Mouse (Mus musculus) kidney, embryonic 16.5 days (tissue): ENCODE measurements around the gene Prr5. TPM values are rescaled to one million over a fixed set of nuclear protein-coding genes. Genes with fewer than 3 reads are reported as not detected.

Source experiments
- ATAC-seq: fragments of 200-750 bp; cut with Nextera tagmentation; 2 replicates; pipeline ENCODE4 v1.8.0; 2017; ENCODE audit warnings: moderate TSS enrichment; ENCODE audit not compliant: low FRiP score, low TSS enrichment
- H3K27ac ChIP-seq: fragments of 300-500 bp; sonication (generic); 2 replicates; pipeline ENCODE4 v1.5.1; 2014; ENCODE audit warnings: low read length
- H3K27me3 ChIP-seq: fragments of 300-500 bp; sonication (generic); 2 replicates; pipeline ENCODE4 v1.6.1; 2014; ENCODE audit warnings: low read length, control low read depth, mixed read lengths; ENCODE audit not compliant: insufficient read depth
- H3K36me3 ChIP-seq: fragments of 300-500 bp; sonication (generic); 2 replicates; pipeline ENCODE4 v1.6.1; 2014; ENCODE audit warnings: low read length, control low read depth, mixed read lengths; ENCODE audit not compliant: insufficient read depth
- H3K4me1 ChIP-seq: fragments of 300-500 bp; sonication (generic); 2 replicates; pipeline ENCODE4 v1.6.1; 2014; ENCODE audit warnings: low read length, control low read depth, mixed read lengths; ENCODE audit not compliant: insufficient read depth
- H3K4me2 ChIP-seq: fragments of 300-500 bp; sonication (generic); replicated peaks from 2 replicates; pipeline ENCODE4 v1.6.1; 2014; ENCODE audit warnings: low read depth, low read length
- H3K4me3 ChIP-seq: fragments of 300-500 bp; sonication (generic); 2 replicates; pipeline ENCODE4 v1.5.1; 2014; ENCODE audit warnings: mild to moderate bottlenecking, low read length
- H3K9ac ChIP-seq: fragments of 300-500 bp; sonication (generic); replicated peaks from 2 replicates; pipeline ENCODE4 v1.6.1; 2014; ENCODE audit warnings: low read length
- H3K9me3 ChIP-seq: fragments of 300-500 bp; sonication (generic); 2 replicates; pipeline ENCODE4 v1.6.1; 2016; ENCODE audit warnings: low read length, control low read depth
- WGBS: fragments of 180-500 bp; shearing (Covaris S2); extraction: QIAGEN DNeasy Blood & Tissue Kit; methylation state at CpG from one replicate; pipeline ENCODE4 v1.1.7; 2014; 5-methylcytosine and 5-hydroxymethylcytosine counted together
- polyA plus RNA-seq: library from polyadenylated mRNA; unstranded; fragments of >200 nt; fragmentation: Nextera tagmentation; extraction: Ambion mirVana; gene quantifications from 2 replicates; pipeline ENCODE4 v1.2.1, GENCODE M21; 2015

Prr5 gene
- polyA plus RNA-seq, 1 experiment from 2014 or later = 43.4 TPM

GRCm38 (mm10) chr15:84701947-84702346, 32.5 kb downstream of the Prr5 start:
- Histone ChIP-seq H3K4me1 (0 out of 2 replicates have a peak, but pooled peaks cover 3% of the 10 kb centered on the region), H3K4me2 (no peak overlapping the region), H3K36me3 (peaks cover 21% of the 10 kb centered on the region), H3K9me3 (no peaks in the 10 kb centered on the region), H3K4me3 (no peak overlapping the region), H3K9ac (no peak overlapping the region), H3K27me3 (no peaks in the 10 kb centered on the region), H3K27ac (no peak overlapping the region)
- ATAC-seq = no peak
- WGBS = 39% methylated on average over 4 of the region's 4 CpGs

- no peak overlapping the region for H3K4me2 ChIP-seq
- WGBS = 81% methylated on average over 29 of the region's 29 CpGs
- no peak for ATAC-seq
- no peak overlapping the region for H3K27ac ChIP-seq
- H3K36me3 ChIP-seq = peaks cover 20% of the 10 kb centered on the region
- no peak overlapping the region for H3K4me3 ChIP-seq
- no peaks in the 10 kb centered on the region for H3K27me3 ChIP-seq
- H3K4me1 ChIP-seq = 0 out of 2 replicates have a peak, but pooled peaks cover 3% of the 10 kb centered on the region
- no peaks in the 10 kb centered on the region for H3K9me3 ChIP-seq
- H3K9ac ChIP-seq = no peak overlapping the region
Observed at GRCm38 (mm10) chr15:84702391-84703345, 33.2 kb downstream of the Prr5 start.

DNA sequence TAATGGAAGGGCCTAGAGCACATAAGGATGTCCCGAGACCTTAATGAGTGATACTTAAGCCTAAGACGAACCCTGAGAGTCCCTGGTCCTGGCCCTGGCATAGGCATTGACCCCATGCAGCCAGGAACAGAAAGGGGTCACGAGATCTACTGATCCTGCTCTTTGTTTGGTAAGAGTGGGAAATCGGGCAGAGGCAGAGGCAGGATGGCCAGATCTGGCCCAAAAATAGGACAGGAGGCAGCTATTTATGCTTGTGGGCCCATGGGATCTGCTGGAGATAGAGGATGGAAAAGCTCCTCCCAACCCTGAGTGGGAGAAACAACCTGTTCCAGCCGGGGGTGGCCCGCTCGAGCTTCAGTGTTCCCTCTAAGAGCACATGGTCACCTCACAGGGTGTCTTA, 34.6 kb downstream of the Prr5 start:
- H3K27me3 ChIP-seq = no peaks in the 10 kb centered on the region
- no peak overlapping the region for H3K9ac ChIP-seq
- H3K4me1 ChIP-seq = 0 out of 2 replicates have a peak, but pooled peaks cover 3% of the 10 kb centered on the region
- H3K4me3 ChIP-seq = no peak overlapping the region
- H3K4me2 ChIP-seq = no peak overlapping the region
- peaks cover 14% of the 10 kb centered on the region for H3K36me3 ChIP-seq
- no peak for ATAC-seq
- H3K9me3 ChIP-seq = peaks cover 5% of the 10 kb centered on the region; the same call in 1 of the 2 replicates
- WGBS = 79% methylated on average over 7 of the region's 7 CpGs
- no peak overlapping the region for H3K27ac ChIP-seq

DNA sequence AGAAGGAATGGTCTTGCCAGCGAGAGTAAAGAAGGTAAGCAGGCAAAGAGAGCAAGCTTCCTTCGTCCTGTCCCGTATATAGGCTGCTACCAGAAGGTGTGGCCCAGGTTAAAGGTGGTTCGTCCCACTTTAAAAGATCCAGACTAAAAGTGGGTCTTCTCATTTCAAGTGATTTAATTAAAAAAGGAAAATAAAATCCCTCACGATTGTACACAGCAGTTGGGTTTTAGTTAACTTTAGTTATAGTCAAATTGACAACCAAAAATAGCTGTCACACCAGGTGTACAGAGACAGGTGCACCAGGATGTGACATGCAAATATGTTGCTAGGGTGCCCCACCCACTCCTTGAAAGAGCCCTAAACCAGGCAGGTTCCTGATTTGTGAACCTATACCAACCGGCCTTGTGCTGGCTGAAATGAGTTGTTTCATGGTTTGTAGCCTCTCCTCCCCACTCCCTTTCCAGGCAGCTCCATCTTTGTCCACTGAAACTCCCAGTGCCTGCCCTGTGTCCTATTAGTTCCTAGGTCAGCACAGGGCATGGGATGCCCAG, 36.0 kb downstream of the Prr5 start:
- H3K9me3 ChIP-seq = peaks cover 5% of the 10 kb centered on the region; the same call in 1 of the 2 replicates
- 0 out of 2 replicates have a peak, but pooled peaks cover 3% of the 10 kb centered on the region for H3K4me1 ChIP-seq
- H3K4me3 ChIP-seq = no peak overlapping the region
- WGBS = 79% methylated on average over 6 of the region's 6 CpGs
- no peaks in the 10 kb centered on the region for H3K27me3 ChIP-seq
- H3K4me2 ChIP-seq = no peak overlapping the region
- H3K9ac ChIP-seq = no peak overlapping the region
- no peak for ATAC-seq
- H3K27ac ChIP-seq = no peak overlapping the region
- H3K36me3 ChIP-seq = peaks cover 4% of the 10 kb centered on the region

DNA sequence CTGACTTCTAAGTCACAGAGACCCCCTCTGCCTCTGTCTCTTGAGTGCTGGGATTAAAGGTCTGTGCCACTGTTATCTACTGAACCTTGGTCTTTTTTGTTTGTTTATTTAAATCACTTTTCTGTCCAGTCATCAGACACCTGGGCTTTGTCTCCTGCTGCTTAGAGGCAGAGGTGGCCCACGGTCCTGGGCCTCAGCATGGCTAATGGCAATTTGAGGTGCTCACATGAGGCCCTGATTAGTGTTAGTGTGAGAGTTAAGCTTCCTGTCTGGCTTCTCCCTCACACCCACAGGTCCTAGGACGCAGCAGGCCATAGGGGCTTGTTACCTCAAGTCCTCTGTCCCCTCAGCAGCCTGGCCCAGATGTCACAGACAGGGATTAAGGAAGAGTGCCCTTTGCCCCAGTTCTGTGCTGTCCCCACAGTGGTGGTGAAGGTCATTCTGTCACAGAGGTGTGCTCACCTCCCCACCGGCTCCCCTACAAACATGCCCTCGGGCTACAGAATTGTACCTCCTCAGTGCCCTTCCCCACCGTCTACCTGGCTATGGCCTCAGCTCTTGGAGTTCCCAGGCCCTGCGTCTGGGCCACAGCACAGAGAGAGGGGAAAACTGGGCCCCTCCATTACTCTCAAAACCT, 37.7 kb downstream of the Prr5 start:
- H3K4me1 ChIP-seq = no peaks in the 10 kb centered on the region; the same call in 1 of the 2 replicates
- H3K27ac ChIP-seq = no peak overlapping the region
- no peak overlapping the region for H3K9ac ChIP-seq
- H3K9me3 ChIP-seq = peaks cover 5% of the 10 kb centered on the region; the same call in 1 of the 2 replicates
- H3K36me3 ChIP-seq = peaks cover 4% of the 10 kb centered on the region
- 64% methylated on average over 6 of the region's 6 CpGs for WGBS
- no peak for ATAC-seq
- H3K4me3 ChIP-seq = no peak overlapping the region
- H3K4me2 ChIP-seq = no peak overlapping the region
- no peaks in the 10 kb centered on the region for H3K27me3 ChIP-seq

GRCm38 (mm10) chr15:84712566-84713405, 43.4 kb downstream of the Prr5 start:
- H3K4me3 ChIP-seq = no peak overlapping the region
- H3K4me1 ChIP-seq = peaks cover 23% of the 10 kb centered on the region
- peaks cover 5% of the 10 kb centered on the region; the same call in 1 of the 2 replicates for H3K9me3 ChIP-seq
- 55% methylated on average over 14 of the region's 14 CpGs for WGBS
- no peak overlapping the region for H3K4me2 ChIP-seq
- H3K9ac ChIP-seq = no peak overlapping the region
- no peaks in the 10 kb centered on the region for H3K27me3 ChIP-seq
- ATAC-seq = 0 out of 2 replicates have a peak, but pooled peaks have one; percentile 23
- H3K36me3 ChIP-seq = no peaks in the 10 kb centered on the region
- peak overlapping the region; percentile 48; the same call in 1 of the 2 replicates for H3K27ac ChIP-seq

GRCm38 (mm10) chr15:84714730-84715129, 45.3 kb downstream of the Prr5 start:
- under 1% methylated on average over 17 of the region's 17 CpGs for WGBS
- peak overlapping the region; percentile 48 for H3K4me2 ChIP-seq
- H3K27ac ChIP-seq = peak overlapping the region; percentile 90
- peaks cover 27% of the 10 kb centered on the region for H3K4me1 ChIP-seq
- peak overlapping the region; percentile 56 for H3K9ac ChIP-seq
- no peaks in the 10 kb centered on the region for H3K9me3 ChIP-seq
- ATAC-seq = peak; percentile 87
- H3K36me3 ChIP-seq = no peaks in the 10 kb centered on the region
- no peaks in the 10 kb centered on the region for H3K27me3 ChIP-seq
- peak overlapping the region; percentile 22 for H3K4me3 ChIP-seq

DNA sequence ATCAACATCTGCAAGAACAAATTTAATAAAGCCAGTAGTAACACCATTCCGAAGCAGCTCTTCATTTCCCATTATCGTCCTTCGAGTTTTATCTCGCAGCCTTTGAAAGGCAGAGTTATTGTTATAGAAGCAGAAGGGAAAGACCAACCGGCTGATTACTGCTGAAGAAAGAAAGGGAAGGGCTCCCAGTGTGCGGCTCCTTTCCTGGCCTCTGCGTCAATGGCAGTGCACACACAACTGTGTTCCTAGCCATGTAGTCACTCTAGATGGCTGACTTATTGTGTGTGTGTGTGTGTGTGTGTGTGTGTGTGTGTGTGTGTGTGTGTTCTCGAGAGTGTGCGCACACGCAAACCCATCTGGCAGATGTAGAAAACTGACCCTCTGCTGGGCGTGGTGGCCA, 45.7 kb downstream of the Prr5 start:
- Histone ChIP-seq H3K4me3 (peak overlapping the region; percentile 22), H3K4me1 (peaks cover 28% of the 10 kb centered on the region), H3K9ac (peak overlapping the region; percentile 56), H3K27me3 (no peaks in the 10 kb centered on the region), H3K27ac (peak overlapping the region; percentile 90), H3K36me3 (no peaks in the 10 kb centered on the region), H3K4me2 (peak overlapping the region; percentile 48), H3K9me3 (no peaks in the 10 kb centered on the region)
- WGBS = 33% methylated on average over 11 of the region's 11 CpGs
- ATAC-seq = no peak
